ENCODE assay signal across 9 mouse cellular contexts in genomic region chr17:83525596-83525995, GRCm38 (mm10). TPM values are rescaled to one million over a fixed set of nuclear protein-coding genes. Genes with fewer than 3 reads are reported as not detected.
DNase-seq lines count a peak whose midpoint lies in the region; ATAC-seq and TF ChIP-seq lines count a peak whose summit lies in the region.
"Had no signal": no experiment of that assay in that cellular context is flagged by ENCODE, and none has a peak within 500 bp of the region (broad histone marks: within the 10 kb centered on the region; RNA-seq: fewer than 3 reads in every experiment).

No protein-coding gene starts in this region.

- peaks cover 15% of the 10 kb centered on the region for H3K4me1 ChIP-seq in hindbrain, postnatal 0 days (ENCODE audit: insufficient read depth, low read length)
- peaks cover 16% of the 10 kb centered on the region for H3K4me1 ChIP-seq in hindbrain, embryonic 11.5 days (replicated peaks; ENCODE audit: control insufficient read depth, insufficient read depth, low read length)
- peaks cover 85% of the 10 kb centered on the region for H3K4me1 ChIP-seq in E14TG2a.4 (replicated peaks; ENCODE audit: low read depth, low read length)

- no peaks in the 10 kb centered on the region for H3K9me3 ChIP-seq in hindbrain, postnatal 0 days (ENCODE audit: low read length)
- H3K9me3 ChIP-seq in hindbrain, embryonic 11.5 days (ENCODE audit: control insufficient read depth, low read length): no peaks in the 10 kb centered on the region
- no peaks in the 10 kb centered on the region for H3K9me3 ChIP-seq in E14TG2a.4 (ENCODE audit: low read length)

- no peak for DNase-seq in hindbrain, postnatal 0 days (ENCODE audit: low spot score)
- DNase-seq in hindbrain, embryonic 11.5 days (ENCODE audit: low spot score): no peak
- peak; percentile 61 for DNase-seq in brain, embryonic 14.5 days (ENCODE audit: low read depth)
- DNase-seq in liver: peak; percentile 46
- no peak for DNase-seq in spleen, postnatal 4 days (ENCODE audit: low spot score in 2 of 2)
- DNase-seq in cerebellum, adult 11 months: no peak
- no peak for DNase-seq in left cerebral cortex, postnatal 4 days

- 0 out of 2 replicates have a peak overlapping the region, but pooled peaks have one; percentile 10 for H3K4me2 ChIP-seq in hindbrain, postnatal 0 days (ENCODE audit: low read depth, low read length)
- no peak overlapping the region for H3K4me2 ChIP-seq in hindbrain, embryonic 11.5 days (replicated peaks; ENCODE audit: low read depth, low read length)
- H3K4me2 ChIP-seq: hindbrain, embryonic 14.5 days had no signal

- intact Hi-C loops in left cerebral cortex, postnatal 4 days (cut with DNase I): no loop called here

- no peak overlapping the region for H3K4me3 ChIP-seq in hindbrain, postnatal 0 days (ENCODE audit: low read length)
- no peak overlapping the region for H3K4me3 ChIP-seq in hindbrain, embryonic 11.5 days (ENCODE audit: low read depth, low read length)
- peak overlapping the region; percentile 80 for H3K4me3 ChIP-seq in E14TG2a.4 (replicated peaks; ENCODE audit: low read length)

- 8% methylated on average over 8 of the region's 8 CpGs for WGBS in hindbrain, postnatal 0 days
- 3% methylated on average over 8 of the region's 8 CpGs for WGBS in hindbrain, embryonic 11.5 days

- H3K27ac ChIP-seq in hindbrain, postnatal 0 days: peak overlapping the region; percentile 45; the same call in 1 of the 2 replicates
- H3K27ac ChIP-seq in hindbrain, embryonic 11.5 days (ENCODE audit: low read depth, low read length): no peak overlapping the region
- H3K27ac ChIP-seq: hindbrain, embryonic 14.5 days had no signal

- no peak for TF ChIP-seq CTCF in hindbrain, postnatal 0 days (IDR thresholded peaks at IDR 0.05; ENCODE audit: low read depth)
- no peak for TF ChIP-seq CTCF in E14TG2a.4 (conservative IDR thresholded peaks at IDR 0.05; ENCODE audit: low read length)
- TF ChIP-seq CTCF in brain, embryonic 14.5 days (IDR thresholded peaks at IDR 0.05; ENCODE audit: borderline replicate concordance, extremely low read depth, insufficient read depth, insufficient read length): no peak

- no peak overlapping the region for H3K9ac ChIP-seq in hindbrain, postnatal 0 days (replicated peaks; ENCODE audit: low read length)
- no peak overlapping the region for H3K9ac ChIP-seq in hindbrain, embryonic 11.5 days (ENCODE audit: low read depth, low read length)
- H3K9ac ChIP-seq: hindbrain, embryonic 14.5 days had no signal

- ATAC-seq in hindbrain, postnatal 0 days: no peak
- no peak for ATAC-seq in hindbrain, embryonic 11.5 days (ENCODE audit: low FRiP score)

- no peaks in the 10 kb centered on the region for H3K36me3 ChIP-seq in hindbrain, postnatal 0 days (ENCODE audit: insufficient read depth, low read length)
- H3K36me3 ChIP-seq in hindbrain, embryonic 11.5 days (ENCODE audit: control insufficient read depth, insufficient read depth, low read length): no peaks in the 10 kb centered on the region
- H3K36me3 ChIP-seq in E14TG2a.4 (ENCODE audit: insufficient read depth, low read length): peaks cover 5% of the 10 kb centered on the region

- no peaks in the 10 kb centered on the region for H3K27me3 ChIP-seq in hindbrain, postnatal 0 days (ENCODE audit: insufficient read depth, low read length)
- no peaks in the 10 kb centered on the region for H3K27me3 ChIP-seq in hindbrain, embryonic 11.5 days (ENCODE audit: control insufficient read depth, insufficient read depth, low read length)
- H3K27me3 ChIP-seq in E14TG2a.4 (ENCODE audit: insufficient read depth, low read length): no peaks in the 10 kb centered on the region

- no peak for TF ChIP-seq POLR2A in brain, embryonic 14.5 days (IDR thresholded peaks at IDR 0.05; ENCODE audit: borderline replicate concordance, extremely low read depth, insufficient read depth, insufficient read length, poor library complexity, severe bottlenecking)

RNA-seq across cellular contexts. Expression of gene Cox7a2l, which starts 8.5 kb away (rescaled TPM):
- total RNA-seq in hindbrain, postnatal 0 days (2014; rRNA removed): 355 and 356 TPM in 2 replicates
- polyA plus RNA-seq in hindbrain, postnatal 0 days (2015; fragmentation: Nextera tagmentation; extraction: Ambion mirVana): 235 and 242 TPM in 2 replicates
- polyA plus RNA-seq in hindbrain, embryonic 11.5 days (2014; fragmentation: Nextera tagmentation; extraction: Ambion mirVana): 165 and 179 TPM in 2 replicates
- polyA plus RNA-seq in brain, embryonic 14.5 days (2012; rRNA removed): 246 and 257 TPM in 2 replicates
- total RNA-seq in left cerebral cortex, postnatal 4 days (2021): 100 to 1,000 TPM; 158 TPM

Comparison
In these comparisons a context has a peak if more than half of its experiments do, and no peak if none do; other contexts are left out.
1. DNase-seq: peak in brain, embryonic 14.5 days (single experiment) and liver (single experiment); none in hindbrain, postnatal 0 days (single experiment), hindbrain, embryonic 11.5 days (single experiment), spleen, postnatal 4 days (0 of 2), cerebellum, adult 11 months (single experiment) and left cerebral cortex, postnatal 4 days (single experiment).